In the genomic region with DNA sequence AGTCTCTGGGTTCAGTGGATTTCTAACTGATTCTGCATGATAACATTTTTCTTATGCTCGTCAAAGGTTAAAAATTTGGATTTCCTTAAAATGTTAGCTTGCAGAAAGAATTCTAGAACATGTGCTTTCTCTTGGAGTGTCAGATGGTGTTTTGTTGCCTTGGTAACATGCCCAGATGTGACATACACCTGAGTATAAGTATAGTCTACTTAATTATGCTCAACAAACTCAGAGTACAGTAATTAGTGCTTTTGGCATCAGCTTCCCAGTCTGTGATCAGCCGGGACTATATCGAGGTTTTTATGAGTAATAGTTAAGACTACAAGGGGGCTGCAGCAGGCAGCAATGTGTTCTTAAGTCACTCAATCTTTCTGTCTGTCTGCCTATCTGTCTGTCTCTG, we compare ENCODE assay signal across 24 mouse cellular contexts. TPM values are rescaled to one million over a fixed set of nuclear protein-coding genes. Genes with fewer than 3 reads are reported as not detected.
"Had no signal": no experiment of that assay in that cellular context is flagged by ENCODE, and none has a peak within 500 bp of the region (broad histone marks: within the 10 kb centered on the region; RNA-seq: fewer than 3 reads in every experiment).

No protein-coding gene starts in this region.

- H3K4me3 ChIP-seq: layer of hippocampus, adult 2 months; liver, embryonic 13.5 days; myocyte; neural tube, embryonic 13.5 days had no signal

- H3K4me1 ChIP-seq: liver, embryonic 13.5 days; neural tube, embryonic 13.5 days had no signal

- DNase-seq: kidney, postnatal 25 days; layer of hippocampus, adult 9-11 months; liver, embryonic 13.5 days; lung, adult 2 months; lung, postnatal 14 days; lung, postnatal 4 days; midbrain, embryonic 14.5 days; retina, postnatal 1 day; thymus, adult 18-20 months; thymus, postnatal 36 days had no signal

- H3K27me3 ChIP-seq: liver, embryonic 13.5 days; neural tube, embryonic 13.5 days had no signal

- H3K9me3 ChIP-seq: liver, embryonic 13.5 days; neural tube, embryonic 13.5 days had no signal

- H3K4me2 ChIP-seq: liver, embryonic 13.5 days; midbrain, embryonic 11.5 days; neural tube, embryonic 13.5 days had no signal

- H3K9ac ChIP-seq: liver, embryonic 13.5 days; neural tube, embryonic 13.5 days had no signal

- H3K36me3 ChIP-seq: liver, embryonic 13.5 days; neural tube, embryonic 13.5 days had no signal

- H3K27ac ChIP-seq: kidney, postnatal 0 days; layer of hippocampus, adult 2 months; liver, embryonic 13.5 days; neural tube, embryonic 13.5 days had no signal

RNA-seq across cellular contexts. Expression of a gene that starts 53.1 kb away (rescaled TPM):
- polyA plus RNA-seq: kidney, embryonic 14.5 days; kidney, postnatal 0 days; large intestine, adult 2 months; limb, embryonic 11.5 days; limb, embryonic 14.5 days; liver, adult 2 months; liver, embryonic 13.5 days; liver, embryonic 16.5 days; lung, adult 2 months; lung, embryonic 16.5 days; myocyte; small intestine, adult 2 months; stomach, embryonic 16.5 days had no signal
